Mouse (Mus musculus): ENCODE results near the gene Gm47996. TPM values are rescaled to one million over a fixed set of nuclear protein-coding genes. Genes with fewer than 3 reads are reported as not detected.
"Not testable (repeated sequence)": the region's sequence is repeated elsewhere in the genome, so short reads cannot be mapped to it uniquely, and the experiment has no call there.

Gm47996 gene
- polyA plus RNA-seq, 1 experiment from 2014 or later = 0.34 TPM

DNA sequence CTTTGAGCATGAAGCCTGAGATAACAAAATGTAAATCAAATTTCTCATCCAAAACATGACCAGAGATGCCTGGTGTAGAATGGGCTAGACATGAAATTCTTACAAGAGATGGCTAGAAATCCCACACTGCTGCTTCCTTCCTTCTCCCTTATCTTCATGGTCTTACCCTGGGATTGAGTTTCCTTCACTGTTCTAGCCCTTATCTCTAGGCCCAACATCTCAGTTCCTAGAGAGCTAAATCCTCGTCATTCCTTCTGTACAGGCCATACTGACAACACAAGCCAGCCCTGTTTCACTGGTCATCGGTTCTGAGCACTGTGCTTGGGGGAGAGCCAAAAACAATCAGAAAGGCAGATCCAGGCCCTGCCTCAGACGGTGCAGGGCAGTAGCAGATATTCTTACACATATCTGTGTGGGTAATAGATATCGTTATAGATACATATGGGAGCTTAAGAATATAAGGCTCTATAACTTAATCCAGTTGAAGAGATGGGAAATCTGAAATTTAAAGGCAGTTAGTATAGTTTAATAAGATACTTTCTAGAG lies 23.0 kb upstream of the Gm47996 start:
- H3K4me2 ChIP-seq (replicated peaks); H3K9ac ChIP-seq (replicated peaks); H3K36me3 ChIP-seq; H3K27ac ChIP-seq (replicated peaks); H3K9me3 ChIP-seq; H3K4me3 ChIP-seq; ATAC-seq (ENCODE audit: low FRiP score, low read depth); H3K27me3 ChIP-seq; H3K4me1 ChIP-seq: not testable (repeated sequence)
- 89% methylated on average over 4 of the region's 4 CpGs for WGBS

DNA sequence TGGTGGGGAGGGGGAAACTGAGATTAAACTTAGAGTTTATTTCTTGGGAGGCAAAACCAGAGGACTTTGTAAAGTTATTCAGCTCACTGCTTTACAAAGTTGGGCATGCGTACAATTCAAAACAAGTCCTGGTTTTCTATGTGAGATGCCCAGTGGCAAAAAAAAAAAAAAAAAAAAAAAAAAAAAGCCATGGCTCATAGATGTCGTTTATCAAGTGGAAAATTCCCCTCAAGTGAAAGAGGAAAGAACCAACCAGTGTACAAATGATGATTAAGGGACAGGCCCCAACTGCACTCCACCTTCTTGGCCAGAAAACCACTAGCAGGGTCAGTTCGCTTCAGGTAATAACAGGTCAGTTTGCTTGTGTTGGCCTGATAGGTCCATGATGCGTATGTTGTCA lies 21.5 kb upstream of the Gm47996 start:
- Histone ChIP-seq H3K9ac (replicated peaks) (no peak overlapping the region), H3K4me2 (replicated peaks) (no peak overlapping the region), H3K27me3 (no peaks in the 10 kb centered on the region), H3K27ac (replicated peaks) (no peak overlapping the region), H3K4me1 (no peaks in the 10 kb centered on the region), H3K4me3 (no peak overlapping the region), H3K36me3 (no peaks in the 10 kb centered on the region), H3K9me3 (no peaks in the 10 kb centered on the region)
- 93% methylated on average over 4 of the region's 4 CpGs for WGBS
- ATAC-seq (ENCODE audit: low FRiP score, low read depth) = no peak

- WGBS = 88% methylated on average over 1 of the region's 7 CpGs
- H3K4me3 ChIP-seq; H3K27me3 ChIP-seq; H3K4me1 ChIP-seq; H3K4me2 ChIP-seq (replicated peaks); H3K9ac ChIP-seq (replicated peaks); H3K36me3 ChIP-seq; H3K9me3 ChIP-seq; ATAC-seq (ENCODE audit: low FRiP score, low read depth); H3K27ac ChIP-seq (replicated peaks): not testable (repeated sequence)
These were observed 17.9 kb upstream of the Gm47996 start, which contains the start of gene Gm8947 for GRCm38 (mm10) chr1:151192075-151192474. Gm8947 (plus strand) TSS chr1:151192376.

- H3K9ac ChIP-seq (replicated peaks); ATAC-seq (ENCODE audit: low FRiP score, low read depth); H3K4me2 ChIP-seq (replicated peaks); H3K27ac ChIP-seq (replicated peaks); H3K27me3 ChIP-seq; H3K4me1 ChIP-seq; H3K4me3 ChIP-seq; H3K36me3 ChIP-seq; H3K9me3 ChIP-seq: not testable (repeated sequence)
- 93% methylated on average over 15 of the region's 15 CpGs for WGBS
These were observed 17.2 kb upstream of the Gm47996 start for GRCm38 (mm10) chr1:151192739-151193138.

- not testable (repeated sequence) for H3K27ac ChIP-seq (replicated peaks); H3K4me2 ChIP-seq (replicated peaks); H3K4me3 ChIP-seq; H3K9me3 ChIP-seq; H3K9ac ChIP-seq (replicated peaks); ATAC-seq (ENCODE audit: low FRiP score, low read depth); H3K27me3 ChIP-seq; H3K36me3 ChIP-seq; H3K4me1 ChIP-seq
- 29% methylated on average over 4 of the region's 4 CpGs for WGBS
These were observed 13.9 kb upstream of the Gm47996 start for GRCm38 (mm10) chr1:151195986-151196385.

GRCm38 (mm10) chr1:151196690-151197089 lies 13.2 kb upstream of the Gm47996 start:
- WGBS = 81% methylated on average over 3 of the region's 3 CpGs
- not testable (repeated sequence) for ATAC-seq (ENCODE audit: low FRiP score, low read depth)

DNA sequence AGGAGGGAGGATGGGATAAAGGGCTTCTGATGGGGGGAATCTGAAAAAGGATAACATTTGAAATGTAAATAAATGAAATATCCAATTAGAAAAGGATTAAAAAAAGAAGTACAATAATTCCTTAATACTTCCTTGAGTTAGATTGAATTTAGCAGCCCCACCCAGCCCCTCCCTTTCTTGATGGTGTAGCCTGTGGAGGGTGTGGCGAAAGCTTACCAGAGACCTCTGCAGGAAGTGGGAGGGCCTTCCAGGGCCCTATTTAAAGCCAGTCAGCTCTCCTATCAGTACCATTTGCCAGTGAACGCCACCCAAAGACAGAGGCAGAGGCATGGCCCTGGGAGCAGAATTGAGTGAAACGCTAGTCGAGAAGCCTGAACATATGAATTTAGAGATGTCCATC lies 11.8 kb upstream of the Gm47996 start, which contains the start of gene Gm47995:
Gm47995 (plus strand) TSS at position 329 of the 400 bp plus-strand sequence.
- 91% methylated on average over 4 of the region's 4 CpGs for WGBS

More at GRCm38 (mm10) chr1:151196690-151197089, 13.2 kb upstream of the Gm47996 start:
- not testable (repeated sequence) for H3K4me3 ChIP-seq; H3K4me1 ChIP-seq; H3K9ac ChIP-seq (replicated peaks); H3K9me3 ChIP-seq; H3K36me3 ChIP-seq; H3K27ac ChIP-seq (replicated peaks); H3K27me3 ChIP-seq; H3K4me2 ChIP-seq (replicated peaks)

GRCm38 (mm10) chr1:151200620-151201019 lies 9.3 kb upstream of the Gm47996 start:
- H3K9me3 ChIP-seq; H3K36me3 ChIP-seq; H3K27ac ChIP-seq (replicated peaks); H3K9ac ChIP-seq (replicated peaks); H3K4me1 ChIP-seq; ATAC-seq (ENCODE audit: low FRiP score, low read depth); H3K27me3 ChIP-seq; H3K4me3 ChIP-seq; H3K4me2 ChIP-seq (replicated peaks): not testable (repeated sequence)

More for the DNA sequence above, 11.8 kb upstream of the Gm47996 start, which contains the start of gene Gm47995:
- not testable (repeated sequence) for H3K9me3 ChIP-seq; H3K4me2 ChIP-seq (replicated peaks); H3K9ac ChIP-seq (replicated peaks); ATAC-seq (ENCODE audit: low FRiP score, low read depth); H3K4me3 ChIP-seq; H3K27ac ChIP-seq (replicated peaks); H3K4me1 ChIP-seq; H3K36me3 ChIP-seq; H3K27me3 ChIP-seq

DNA sequence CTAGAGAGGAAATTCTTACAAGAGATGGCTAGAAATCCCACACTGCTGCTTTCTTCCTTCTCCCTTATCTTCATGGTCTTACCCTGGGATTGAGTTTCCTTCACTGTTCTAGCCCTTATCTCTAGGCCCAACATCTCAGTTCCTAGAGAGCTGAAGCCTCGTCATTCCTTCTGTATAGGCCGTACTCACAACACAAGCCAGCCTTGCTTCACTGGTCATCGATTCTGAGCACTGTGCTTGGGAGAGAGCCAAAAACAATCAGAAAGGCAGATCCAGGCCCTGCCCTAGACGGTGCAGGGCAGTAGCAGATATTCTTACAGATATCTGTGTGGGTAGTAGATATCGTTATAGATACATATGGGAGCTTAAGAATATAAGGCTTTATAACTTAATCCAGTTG lies 7.2 kb upstream of the Gm47996 start:
- H3K4me3 ChIP-seq; ATAC-seq (ENCODE audit: low FRiP score, low read depth); H3K27ac ChIP-seq (replicated peaks); H3K4me1 ChIP-seq; H3K36me3 ChIP-seq; H3K4me2 ChIP-seq (replicated peaks); H3K9ac ChIP-seq (replicated peaks); H3K27me3 ChIP-seq; H3K9me3 ChIP-seq: not testable (repeated sequence)
- WGBS = 84% methylated on average over 3 of the region's 5 CpGs

- H3K4me2 ChIP-seq (replicated peaks); H3K4me3 ChIP-seq; H3K27me3 ChIP-seq; H3K27ac ChIP-seq (replicated peaks); ATAC-seq (ENCODE audit: low FRiP score, low read depth); H3K9me3 ChIP-seq; H3K36me3 ChIP-seq; H3K9ac ChIP-seq (replicated peaks); H3K4me1 ChIP-seq: not testable (repeated sequence)
- no CpG with 5 or more reads among the region's 6 CpGs for WGBS
These were observed 6.1 kb upstream of the Gm47996 start, which contains the start of gene 3110040M04Rik for GRCm38 (mm10) chr1:151203818-151204217. 3110040M04Rik (plus strand) TSS chr1:151204121.

DNA sequence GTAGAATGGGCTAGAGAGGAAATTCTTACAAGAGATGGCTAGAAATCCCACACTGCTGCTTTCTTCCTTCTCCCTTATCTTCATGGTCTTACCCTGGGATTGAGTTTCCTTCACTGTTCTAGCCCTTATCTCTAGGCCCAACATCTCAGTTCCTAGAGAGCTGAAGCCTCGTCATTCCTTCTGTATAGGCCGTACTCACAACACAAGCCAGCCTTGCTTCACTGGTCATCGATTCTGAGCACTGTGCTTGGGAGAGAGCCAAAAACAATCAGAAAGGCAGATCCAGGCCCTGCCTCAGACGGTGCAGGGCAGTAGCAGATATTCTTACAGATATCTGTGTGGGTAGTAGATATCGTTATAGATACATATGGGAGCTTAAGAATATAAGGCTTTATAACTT lies 1.4 kb upstream of the Gm47996 start:
- H3K36me3 ChIP-seq; H3K27ac ChIP-seq (replicated peaks); H3K27me3 ChIP-seq; ATAC-seq (ENCODE audit: low FRiP score, low read depth); H3K4me1 ChIP-seq; H3K9ac ChIP-seq (replicated peaks); H3K4me2 ChIP-seq (replicated peaks); H3K4me3 ChIP-seq; H3K9me3 ChIP-seq: not testable (repeated sequence)
- 84% methylated on average over 3 of the region's 5 CpGs for WGBS

DNA sequence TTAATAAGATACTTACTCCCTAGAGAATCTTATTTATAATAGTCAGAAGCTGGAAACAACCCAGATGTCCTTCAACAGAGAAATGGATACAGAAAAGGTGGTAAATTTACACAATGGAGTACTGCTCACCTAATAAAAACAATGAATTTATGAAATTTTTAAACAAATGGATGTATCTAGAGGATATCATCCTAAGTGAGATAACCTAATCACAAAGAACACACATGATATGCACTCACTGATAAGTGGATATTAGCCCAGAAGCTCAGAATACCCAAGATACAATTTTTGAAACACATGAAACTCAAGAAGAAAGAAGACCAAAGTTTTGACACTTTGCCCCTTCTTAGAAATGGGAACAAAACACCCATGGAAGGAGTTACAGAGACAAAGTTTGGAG lies 987 bp upstream of the Gm47996 start:
- not testable (repeated sequence) for H3K9ac ChIP-seq (replicated peaks); H3K27me3 ChIP-seq; ATAC-seq (ENCODE audit: low FRiP score, low read depth); H3K4me2 ChIP-seq (replicated peaks); H3K4me3 ChIP-seq; H3K36me3 ChIP-seq; H3K27ac ChIP-seq (replicated peaks); H3K4me1 ChIP-seq; H3K9me3 ChIP-seq

GRCm38 (mm10) chr1:151211666-151212065 lies 1.7 kb downstream of the Gm47996 start:
- H3K9ac ChIP-seq (replicated peaks); H3K27me3 ChIP-seq; H3K27ac ChIP-seq (replicated peaks); H3K36me3 ChIP-seq; H3K4me1 ChIP-seq; H3K9me3 ChIP-seq; H3K4me2 ChIP-seq (replicated peaks); H3K4me3 ChIP-seq; ATAC-seq (ENCODE audit: low FRiP score, low read depth): not testable (repeated sequence)
- WGBS = 91% methylated on average over 5 of the region's 5 CpGs

All from midbrain, embryonic 12.5 days (tissue).